Mouse (Mus musculus) liver, adult 2 months (tissue): ENCODE results near the gene Pcyox1. TPM values are rescaled to one million over a fixed set of nuclear protein-coding genes. Genes with fewer than 3 reads are reported as not detected.

Experiments used
- DNase-seq: peaks from one replicate; pipeline ENCODE4 v3.0.0-alpha.2; 2011; ENCODE audit warnings: low read depth, low spot score; ENCODE audit errors: extremely low read depth
- H3K27ac ChIP-seq: fragments of 200-500 bp; replicated peaks from 2 replicates; pipeline ENCODE4 v1.5.1; 2012; ENCODE audit warnings: low read depth, mild to moderate bottlenecking, control low read depth, inconsistent platforms, low read length; ENCODE audit not compliant: insufficient read depth
- H3K27me3 ChIP-seq: fragments of 200-500 bp; 2 replicates; pipeline ENCODE4 v1.6.1; 2012; ENCODE audit warnings: mild to moderate bottlenecking, moderate library complexity, low read length, inconsistent platforms; ENCODE audit not compliant: control insufficient read depth, insufficient read depth
- H3K36me3 ChIP-seq: fragments of 200-500 bp; 2 replicates; pipeline ENCODE4 v1.6.1; 2012; ENCODE audit warnings: low read length, inconsistent platforms; ENCODE audit not compliant: control insufficient read depth, insufficient read depth
- H3K4me1 ChIP-seq: fragments of 200-500 bp; 2 replicates; pipeline ENCODE4 v1.6.1; 2011; ENCODE audit warnings: low read length; ENCODE audit not compliant: control insufficient read depth, insufficient read depth
- H3K4me3 ChIP-seq: fragments of 200-500 bp; 2 replicates; pipeline ENCODE4 v1.5.1; 2011; ENCODE audit warnings: low read depth, mild to moderate bottlenecking, control low read depth, low read length, moderate library complexity; ENCODE audit not compliant: insufficient read depth
- H3K79me2 ChIP-seq: fragments of 200-500 bp; 2 replicates; pipeline ENCODE4 v1.6.1; 2012; ENCODE audit warnings: inconsistent platforms, mild to moderate bottlenecking, low read length, moderate library complexity; ENCODE audit not compliant: control insufficient read depth, insufficient read depth
- H3K9ac ChIP-seq: fragments of 200-500 bp; 2 replicates; pipeline ENCODE4 v1.6.1; 2012; ENCODE audit warnings: low read depth, mild to moderate bottlenecking, control low read depth, inconsistent platforms, low read length
- CTCF ChIP-seq: fragments of 200-500 bp; IDR thresholded peaks from 2 replicates; pipeline ENCODE4 v1.5.1; 2011; ENCODE audit warnings: low read depth, low read length, control low read depth
- POLR2A ChIP-seq: fragments of 200-500 bp; IDR thresholded peaks from 2 replicates; pipeline ENCODE4 v1.6.1; 2011; ENCODE audit warnings: low read length, control low read depth; ENCODE audit not compliant: insufficient read depth; ENCODE audit errors: extremely low read depth
- WGBS: fragments of 180-500 bp; shearing (Covaris S2); methylation state at CpG from one replicate; pipeline ENCODE4 v1.1.7; 2018; 5-methylcytosine and 5-hydroxymethylcytosine counted together
- polyA plus RNA-seq: library from polyadenylated mRNA; depleted of rRNA; stranded (reverse); fragments of >200 nt; gene quantifications from 2 replicates; pipeline ENCODE4 v1.2.3, GENCODE M21; 2012
- total RNA-seq: library from RNA; depleted of rRNA; stranded (reverse); fragments of >200 nt; gene quantifications from 2 replicates; pipeline ENCODE4 v1.2.3, GENCODE M21; 2014

Gene Pcyox1
- total and polyA plus RNA-seq, 2 experiments: 60.4 to 102 TPM

GRCm38 (mm10) chr6:86420491-86420890 lies 23.5 kb upstream of the Pcyox1 start:
- 88% methylated on average over 6 of the region's 6 CpGs for WGBS
- DNase-seq: no peak
- peaks cover 44% of the 10 kb centered on the region for H3K36me3 ChIP-seq
- H3K27me3 ChIP-seq: no peaks in the 10 kb centered on the region
- no peak overlapping the region for H3K4me3 ChIP-seq
- no peak for TF ChIP-seq POLR2A
- peak; percentile 35 for TF ChIP-seq CTCF
- no peaks in the 10 kb centered on the region for H3K79me2 ChIP-seq
- H3K4me1 ChIP-seq: no peaks in the 10 kb centered on the region
- H3K27ac ChIP-seq: no peak overlapping the region
- no peak overlapping the region for H3K9ac ChIP-seq

- DNase-seq: no peak
- WGBS: 92% methylated on average over 3 of the region's 3 CpGs
- Histone ChIP-seq H3K36me3 (peaks cover 41% of the 10 kb centered on the region), H3K27me3 (no peaks in the 10 kb centered on the region), H3K79me2 (no peaks in the 10 kb centered on the region), H3K4me3 (no peak overlapping the region), H3K4me1 (no peaks in the 10 kb centered on the region), H3K9ac (no peak overlapping the region), H3K27ac (no peak overlapping the region)
- TF ChIP-seq POLR2A (no peak), CTCF (no peak)
These were observed 22.3 kb upstream of the Pcyox1 start for GRCm38 (mm10) chr6:86419239-86419638.

GRCm38 (mm10) chr6:86418711-86419110 lies 21.8 kb upstream of the Pcyox1 start:
- H3K79me2 ChIP-seq: no peaks in the 10 kb centered on the region
- no peak overlapping the region for H3K27ac ChIP-seq
- 87% methylated on average over 6 of the region's 6 CpGs for WGBS
- TF ChIP-seq CTCF (no peak), POLR2A (no peak)
- H3K36me3 ChIP-seq: peaks cover 41% of the 10 kb centered on the region
- DNase-seq: no peak
- H3K9ac ChIP-seq: no peak overlapping the region
- H3K27me3 ChIP-seq: no peaks in the 10 kb centered on the region
- H3K4me3 ChIP-seq: no peak overlapping the region
- H3K4me1 ChIP-seq: no peaks in the 10 kb centered on the region

GRCm38 (mm10) chr6:86406306-86406705 lies 9.4 kb upstream of the Pcyox1 start:
- Histone ChIP-seq H3K4me1 (peaks cover 6% of the 10 kb centered on the region; the same call in 1 of the 2 replicates), H3K27me3 (no peaks in the 10 kb centered on the region), H3K27ac (no peak overlapping the region), H3K4me3 (no peak overlapping the region), H3K9ac (no peak overlapping the region), H3K79me2 (peaks cover 7% of the 10 kb centered on the region; the same call in 1 of the 2 replicates), H3K36me3 (no peaks in the 10 kb centered on the region)
- no peak for DNase-seq
- TF ChIP-seq CTCF: no peak
- TF ChIP-seq POLR2A: no peak

GRCm38 (mm10) chr6:86404996-86405395 lies 8.0 kb upstream of the Pcyox1 start:
- no peak overlapping the region for H3K27ac ChIP-seq
- peaks cover 7% of the 10 kb centered on the region; the same call in 1 of the 2 replicates for H3K79me2 ChIP-seq
- H3K27me3 ChIP-seq: no peaks in the 10 kb centered on the region
- H3K36me3 ChIP-seq: no peaks in the 10 kb centered on the region
- H3K9ac ChIP-seq: no peak overlapping the region
- 3% methylated on average over 11 of the region's 11 CpGs for WGBS
- TF ChIP-seq POLR2A (no peak), CTCF (no peak)
- peak overlapping the region; percentile 93; the same call in 1 of the 2 replicates for H3K4me3 ChIP-seq
- peaks cover 10% of the 10 kb centered on the region for H3K4me1 ChIP-seq
- DNase-seq: no peak

- Histone ChIP-seq H3K27me3 (no peaks in the 10 kb centered on the region), H3K9ac (peak within 1 kb of the TSS; percentile 90), H3K4me1 (peaks cover 10% of the 10 kb centered on the region), H3K79me2 (peaks cover 4% of the 10 kb centered on the region; the same call in 1 of the 2 replicates), H3K4me3 (peak within 1 kb of the TSS; percentile 93), H3K27ac (peak within 1 kb of the TSS; percentile 74), H3K36me3 (no peaks in the 10 kb centered on the region)
- DNase-seq: peak; percentile 90
- TF ChIP-seq POLR2A: 0 out of 2 replicates have a peak, but pooled peaks have one; percentile 15
- TF ChIP-seq CTCF: no peak
- 1% methylated on average over 62 of the region's 62 CpGs for WGBS
These were observed 7.3 kb upstream of the Pcyox1 start, which contains the start of gene Tia1 for GRCm38 (mm10) chr6:86404100-86404861. TSS of gene Tia1 (plus strand) at chr6:86404219.
